Mouse (Mus musculus): ENCODE data around the gene Satb2.

DNA sequence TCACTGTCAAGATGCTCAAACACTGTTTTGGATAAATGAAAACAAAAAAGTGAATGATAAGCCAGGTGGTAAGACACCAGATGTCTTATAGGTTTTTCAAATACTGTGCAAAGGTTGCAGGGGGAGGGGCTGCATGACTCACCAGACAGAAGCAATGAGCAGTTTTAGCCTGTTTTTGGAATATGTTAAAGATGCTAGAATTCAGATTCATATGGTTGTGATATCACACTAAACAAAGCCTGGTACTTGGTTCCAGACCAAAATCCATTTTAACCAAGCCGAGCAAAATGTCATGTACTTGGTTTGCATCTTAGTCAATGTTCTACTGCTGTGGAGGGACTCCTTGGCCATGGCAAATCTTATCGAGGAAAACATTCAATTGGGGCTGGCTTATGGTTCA lies 227.8 kb downstream of the Satb2 start:
- no peak for TF ChIP-seq GATA1 (IDR thresholded peaks at IDR 0.05; ENCODE audit: borderline replicate concordance, low read length)
- TF ChIP-seq FLI1 (IDR thresholded peaks at IDR 0.05; ENCODE audit: low read length) = no peak

Data from megakaryocyte, embryonic 14.5 days (primary cell).